Mouse (Mus musculus): Measurements from ENCODE around the gene Mbl1.

DNA sequence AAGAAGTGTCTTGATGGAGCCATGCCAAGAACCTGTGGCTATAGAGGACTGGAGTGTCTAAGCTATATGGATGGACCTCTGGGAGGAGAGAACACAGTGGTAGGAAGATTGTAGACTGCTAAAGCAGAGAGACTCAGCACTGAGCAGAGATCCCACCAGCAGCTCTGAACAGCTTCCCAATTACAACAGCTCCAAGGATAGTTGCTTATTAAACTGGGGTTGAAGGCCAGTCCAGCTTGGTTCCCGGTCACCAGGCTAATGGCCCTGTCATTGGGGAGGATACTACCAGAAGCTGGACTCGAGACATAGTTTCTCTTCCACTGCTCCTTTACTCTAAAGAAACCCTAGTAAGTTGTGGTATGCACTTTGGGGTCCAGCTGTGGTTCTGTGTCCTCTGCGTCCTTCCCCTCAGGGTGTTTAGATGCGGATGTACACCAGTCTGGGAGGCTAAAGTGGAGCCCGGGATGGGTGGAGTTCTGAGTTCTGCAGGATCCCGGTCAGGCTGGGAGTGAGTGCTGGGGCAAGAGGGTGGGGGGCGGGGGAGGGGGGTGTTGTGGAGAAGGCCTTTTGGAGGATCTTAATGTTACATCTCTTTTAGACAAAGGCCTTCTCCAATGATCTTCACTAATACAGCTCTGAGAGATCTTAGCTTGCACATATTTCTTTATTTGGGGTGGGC lies at the start of gene Mbl1:
- TF ChIP-seq CTCF (conservative IDR thresholded peaks at IDR 0.05; ENCODE audit: insufficient read depth, insufficient read length, low read depth, low read length) (no peak), POLR2A (IDR thresholded peaks at IDR 0.05; ENCODE audit: low read depth, low read length) (no peak)
